Mouse (Mus musculus) testis, adult 2 months (tissue): ENCODE results near the gene Ovca2. TPM values are rescaled to one million over a fixed set of nuclear protein-coding genes. Genes with fewer than 3 reads are reported as not detected.
A peak's percentile ranks its signal among the peaks of the same experiment; 100 is the strongest.

Experiments used
- H3K27ac ChIP-seq: fragments of 200-500 bp; 2 replicates; pipeline ENCODE4 v1.5.1; 2012; ENCODE audit warnings: low read depth, low read length; ENCODE audit not compliant: control insufficient read depth, insufficient read depth
- H3K27me3 ChIP-seq: fragments of 200-500 bp; 2 replicates; pipeline ENCODE4 v1.6.1; 2012; ENCODE audit warnings: mild to moderate bottlenecking, low read length, moderate library complexity; ENCODE audit not compliant: control insufficient read depth, insufficient read depth
- H3K36me3 ChIP-seq: fragments of 200-500 bp; 2 replicates; pipeline ENCODE4 v1.6.1; 2012; ENCODE audit warnings: mild to moderate bottlenecking, low read length; ENCODE audit not compliant: control insufficient read depth, insufficient read depth
- H3K4me1 ChIP-seq: fragments of 200-500 bp; 2 replicates; pipeline ENCODE4 v1.6.1; 2012; ENCODE audit warnings: low read length; ENCODE audit not compliant: control insufficient read depth, insufficient read depth
- H3K4me3 ChIP-seq: fragments of 200-500 bp; 2 replicates; pipeline ENCODE4 v1.5.1; 2012; ENCODE audit warnings: low read depth, mild to moderate bottlenecking, low read length, moderate library complexity, mixed read lengths; ENCODE audit not compliant: control insufficient read depth
- CTCF ChIP-seq: fragments of 200-500 bp; IDR thresholded peaks from 2 replicates; pipeline ENCODE4 v1.5.1; 2012; ENCODE audit warnings: low read depth, mild to moderate bottlenecking, inconsistent platforms, low read length, moderate library complexity; ENCODE audit not compliant: control insufficient read depth, insufficient read depth, insufficient replicate concordance
- POLR2A ChIP-seq: fragments of 200-500 bp; IDR thresholded peaks from 2 replicates; pipeline ENCODE4 v1.6.1; 2012; ENCODE audit warnings: low read depth, mild to moderate bottlenecking, inconsistent platforms, low read length, moderate library complexity; ENCODE audit not compliant: control insufficient read depth
- polyA plus RNA-seq: library from polyadenylated mRNA; depleted of rRNA; stranded (reverse); fragments of >200 nt; gene quantifications from 2 replicates; pipeline ENCODE4 v1.2.3, GENCODE M21; 2012

Gene Ovca2
- polyA plus RNA-seq, 1 experiment, result 10.2 TPM

- Histone ChIP-seq H3K4me3 (no peak overlapping the region), H3K4me1 (peaks cover 7% of the 10 kb centered on the region), H3K27ac (peak overlapping the region; percentile 76), H3K27me3 (no peaks in the 10 kb centered on the region), H3K36me3 (peaks cover 3% of the 10 kb centered on the region; the same call in 1 of the 2 replicates)
- no peak for TF ChIP-seq CTCF
- no peak for TF ChIP-seq POLR2A
These were observed 39.3 kb downstream of the Ovca2 start for GRCm38 (mm10) chr11:75139122-75139963.

GRCm38 (mm10) chr11:75136666-75137398 lies 41.8 kb downstream of the Ovca2 start:
- Histone ChIP-seq H3K4me1 (peaks cover 7% of the 10 kb centered on the region), H3K4me3 (no peak overlapping the region), H3K27ac (no peak overlapping the region), H3K36me3 (peaks cover 1% of the 10 kb centered on the region; the same call in 1 of the 2 replicates), H3K27me3 (no peaks in the 10 kb centered on the region)
- TF ChIP-seq POLR2A (no peak), CTCF (no peak)

GRCm38 (mm10) chr11:75135358-75135757 lies 43.3 kb downstream of the Ovca2 start:
- peaks cover 1% of the 10 kb centered on the region; the same call in 1 of the 2 replicates for H3K36me3 ChIP-seq
- H3K27me3 ChIP-seq, result no peaks in the 10 kb centered on the region
- no peak overlapping the region for H3K27ac ChIP-seq
- TF ChIP-seq POLR2A, result no peak
- no peak for TF ChIP-seq CTCF
- no peak overlapping the region for H3K4me3 ChIP-seq
- H3K4me1 ChIP-seq, result peaks cover 7% of the 10 kb centered on the region

- Histone ChIP-seq H3K27me3 (no peaks in the 10 kb centered on the region), H3K36me3 (peaks cover 1% of the 10 kb centered on the region; the same call in 1 of the 2 replicates), H3K4me3 (no peak overlapping the region), H3K27ac (no peak overlapping the region), H3K4me1 (peaks cover 7% of the 10 kb centered on the region)
- TF ChIP-seq CTCF (no peak), POLR2A (no peak)
These were observed 44.1 kb downstream of the Ovca2 start for GRCm38 (mm10) chr11:75134485-75135068.

GRCm38 (mm10) chr11:75133951-75134350 lies 44.7 kb downstream of the Ovca2 start:
- peaks cover 4% of the 10 kb centered on the region for H3K4me1 ChIP-seq

GRCm38 (mm10) chr11:75133391-75133790 lies 45.2 kb downstream of the Ovca2 start:
- Histone ChIP-seq H3K4me1 (no peaks in the 10 kb centered on the region; the same call in none of the 2 replicates), H3K36me3 (peaks cover 1% of the 10 kb centered on the region; the same call in 1 of the 2 replicates), H3K27me3 (no peaks in the 10 kb centered on the region), H3K27ac (no peak overlapping the region), H3K4me3 (no peak overlapping the region)
- TF ChIP-seq CTCF (no peak), POLR2A (no peak)

More at GRCm38 (mm10) chr11:75133951-75134350, 44.7 kb downstream of the Ovca2 start:
- no peak for TF ChIP-seq POLR2A
- TF ChIP-seq CTCF, result no peak
- Histone ChIP-seq H3K27me3 (no peaks in the 10 kb centered on the region), H3K27ac (peak overlapping the region; percentile 49; the same call in 1 of the 2 replicates), H3K4me3 (no peak overlapping the region), H3K36me3 (peaks cover 1% of the 10 kb centered on the region; the same call in 1 of the 2 replicates)
